Mouse (Mus musculus): ENCODE results near the gene Hist1h2ab. TPM values are rescaled to one million over a fixed set of nuclear protein-coding genes. Genes with fewer than 3 reads are reported as not detected.

The Hist1h2ab gene
- polyA plus RNA-seq, 1 experiment = not detected

DNA sequence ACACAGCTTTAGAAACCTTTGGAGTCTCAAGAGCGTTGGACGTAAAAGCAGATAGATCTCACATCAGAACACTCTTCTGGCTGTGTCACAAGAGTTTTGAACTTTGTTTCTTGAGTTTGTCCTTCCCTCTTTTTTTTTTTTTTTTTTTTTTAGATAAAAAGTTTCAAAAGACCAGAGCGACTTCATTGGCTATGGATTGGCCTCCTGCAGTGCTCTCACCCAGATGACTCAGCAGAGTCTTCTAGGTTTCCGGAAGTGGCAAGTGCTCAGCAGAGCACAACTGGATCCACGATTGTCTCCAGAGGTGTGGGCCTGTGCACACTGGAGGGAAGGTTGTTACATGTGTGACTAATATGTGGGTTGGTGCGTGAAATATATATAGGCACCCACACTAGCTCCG, 27.4 kb downstream of the Hist1h2ab start:
- H3K27ac ChIP-seq (ENCODE audit: insufficient read depth, low read length) = no peak overlapping the region
- no peak for TF ChIP-seq POLR2A (IDR thresholded peaks at IDR 0.05; ENCODE audit: borderline replicate concordance, insufficient read depth, low read length)
- no peak for TF ChIP-seq CTCF (IDR thresholded peaks at IDR 0.05; ENCODE audit: borderline replicate concordance, insufficient read depth, low read depth, low read length)
- no peaks in the 10 kb centered on the region for H3K27me3 ChIP-seq (ENCODE audit: control insufficient read depth, insufficient read depth, low read length)
- H3K4me3 ChIP-seq (replicated peaks; ENCODE audit: insufficient read depth, low read depth, low read length) = no peak overlapping the region
- 95% methylated on average over 7 of the region's 7 CpGs for WGBS
- no peak for DNase-seq
- no peaks in the 10 kb centered on the region for H3K4me1 ChIP-seq (ENCODE audit: control insufficient read depth, insufficient read depth, low read length)

GRCm38 (mm10) chr13:23779025-23779424, 28.1 kb downstream of the Hist1h2ab start:
- Histone ChIP-seq H3K4me1 (ENCODE audit: control insufficient read depth, insufficient read depth, low read length) (no peaks in the 10 kb centered on the region), H3K27ac (ENCODE audit: insufficient read depth, low read length) (no peak overlapping the region), H3K27me3 (ENCODE audit: control insufficient read depth, insufficient read depth, low read length) (no peaks in the 10 kb centered on the region), H3K4me3 (replicated peaks; ENCODE audit: insufficient read depth, low read depth, low read length) (no peak overlapping the region)
- WGBS = 88% methylated on average over 4 of the region's 4 CpGs
- DNase-seq = no peak
- TF ChIP-seq CTCF (IDR thresholded peaks at IDR 0.05; ENCODE audit: borderline replicate concordance, insufficient read depth, low read depth, low read length) (no peak), POLR2A (IDR thresholded peaks at IDR 0.05; ENCODE audit: borderline replicate concordance, insufficient read depth, low read length) (no peak)

- no peak overlapping the region for H3K27ac ChIP-seq (ENCODE audit: insufficient read depth, low read length)
- WGBS = 51% methylated on average over 2 of the region's 2 CpGs
- peak; percentile 29; the same call in 1 of the 2 replicates for TF ChIP-seq CTCF (IDR thresholded peaks at IDR 0.05; ENCODE audit: borderline replicate concordance, insufficient read depth, low read depth, low read length)
- TF ChIP-seq POLR2A (IDR thresholded peaks at IDR 0.05; ENCODE audit: borderline replicate concordance, insufficient read depth, low read length) = no peak
- H3K27me3 ChIP-seq (ENCODE audit: control insufficient read depth, insufficient read depth, low read length) = no peaks in the 10 kb centered on the region
- DNase-seq = peak; percentile 12 to 18
- H3K4me1 ChIP-seq (ENCODE audit: control insufficient read depth, insufficient read depth, low read length) = no peaks in the 10 kb centered on the region
- H3K4me3 ChIP-seq (replicated peaks; ENCODE audit: insufficient read depth, low read depth, low read length) = no peak overlapping the region
These were observed 41.6 kb downstream of the Hist1h2ab start for GRCm38 (mm10) chr13:23792520-23792919.

GRCm38 (mm10) chr13:23799405-23799804, 48.5 kb downstream of the Hist1h2ab start:
- Histone ChIP-seq H3K4me3 (replicated peaks; ENCODE audit: insufficient read depth, low read depth, low read length) (no peak overlapping the region), H3K27me3 (ENCODE audit: control insufficient read depth, insufficient read depth, low read length) (no peaks in the 10 kb centered on the region), H3K4me1 (ENCODE audit: control insufficient read depth, insufficient read depth, low read length) (no peaks in the 10 kb centered on the region), H3K27ac (ENCODE audit: insufficient read depth, low read length) (no peak overlapping the region)
- no peak for TF ChIP-seq POLR2A (IDR thresholded peaks at IDR 0.05; ENCODE audit: borderline replicate concordance, insufficient read depth, low read length)
- no peak for DNase-seq
- 82% methylated on average over 5 of the region's 5 CpGs for WGBS

Other genes with a start within 250 kb of the Hist1h2ab start
- gene Hist1h4h, start 220.1 kb upstream of the Hist1h2ab start, polyA plus RNA-seq (2012; rRNA removed) = 33.0 and 35.8 TPM in 2 replicates
- gene Hist1h2af, start 217.2 kb upstream of the Hist1h2ab start, polyA plus RNA-seq (2012; rRNA removed) = 0.60 and 2.4 TPM in 2 replicates
- 0.29 TPM in 1 of 2 replicates, not detected in the other for gene Hist1h3g, start 215.7 kb upstream of the Hist1h2ab start, polyA plus RNA-seq (2012; rRNA removed)
- 0.33 and 0.34 TPM in 2 replicates for gene Hist1h2bh, start 207.7 kb upstream of the Hist1h2ab start, polyA plus RNA-seq (2012; rRNA removed)
- gene Hist1h3f, start 207.1 kb upstream of the Hist1h2ab start, polyA plus RNA-seq (2012; rRNA removed) = 0.32 and 0.33 TPM in 2 replicates
- gene Hist1h4f, start 199.5 kb upstream of the Hist1h2ab start, polyA plus RNA-seq (2012; rRNA removed) = 4.7 and 7.0 TPM in 2 replicates
- 0.05 and 0.14 TPM in 2 replicates for gene Hist1h1d, start 197.9 kb upstream of the Hist1h2ab start, polyA plus RNA-seq (2012; rRNA removed)
- gene Hist1h3e, start 188.8 kb upstream of the Hist1h2ab start, polyA plus RNA-seq (2012; rRNA removed) = 1.5 and 3.2 TPM in 2 replicates
- 0.33 and 0.60 TPM in 2 replicates for gene Hist1h2ae, start 179.9 kb upstream of the Hist1h2ab start, polyA plus RNA-seq (2012; rRNA removed)
- 7.3 and 9.3 TPM in 2 replicates for gene Hist1h2bg, start 179.7 kb upstream of the Hist1h2ab start, polyA plus RNA-seq (2012; rRNA removed)
- gene Hist1h2bf, start 176.9 kb upstream of the Hist1h2ab start, polyA plus RNA-seq (2012; rRNA removed) = 0.65 and 0.98 TPM in 2 replicates
- gene Hist1h2ad, start 176.7 kb upstream of the Hist1h2ab start, polyA plus RNA-seq (2012; rRNA removed) = 1.2 and 1.9 TPM in 2 replicates
- 2.0 and 2.8 TPM in 2 replicates for gene Hist1h3d, start 175.4 kb upstream of the Hist1h2ab start, polyA plus RNA-seq (2012; rRNA removed)
- gene Hist1h4d, start 169.5 kb upstream of the Hist1h2ab start, polyA plus RNA-seq (2012; rRNA removed) = 5.8 and 8.0 TPM in 2 replicates
- gene Hist1h2be, start 130.0 kb upstream of the Hist1h2ab start, polyA plus RNA-seq (2012; rRNA removed) = 4.2 and 5.5 TPM in 2 replicates
- 4.1 and 6.1 TPM in 2 replicates for gene Hist1h1e, start 128.6 kb upstream of the Hist1h2ab start, polyA plus RNA-seq (2012; rRNA removed)
- 0.85 and 1.1 TPM in 2 replicates for gene Hist1h2ac, start 67.2 kb upstream of the Hist1h2ab start, polyA plus RNA-seq (2012; rRNA removed)
- gene Hist1h2bc, start 66.9 kb upstream of the Hist1h2ab start, polyA plus RNA-seq (2012; rRNA removed) = 109 and 119 TPM in 2 replicates
- not detected in 2 replicates for gene Hist1h1t, start 55.3 kb upstream of the Hist1h2ab start, polyA plus RNA-seq (2012; rRNA removed)
- 5.8 and 9.1 TPM in 2 replicates for gene Hist1h4c, start 52.7 kb upstream of the Hist1h2ab start, polyA plus RNA-seq (2012; rRNA removed)
- 6.2 and 7.1 TPM in 2 replicates for gene Hfe, start 40.3 kb upstream of the Hist1h2ab start, polyA plus RNA-seq (2012; rRNA removed)
- 34.6 and 42.8 TPM in 2 replicates for gene Hist1h1c, start 12.3 kb upstream of the Hist1h2ab start, polyA plus RNA-seq (2012; rRNA removed)
- gene Hist1h3c, start 5.5 kb upstream of the Hist1h2ab start, polyA plus RNA-seq (2012; rRNA removed) = 0.23 and 0.30 TPM in 2 replicates
- 0.56 and 0.97 TPM in 2 replicates for gene Hist1h2bb, start 4.4 kb upstream of the Hist1h2ab start, polyA plus RNA-seq (2012; rRNA removed)
- gene Hist1h3b, start 1.1 kb downstream of the Hist1h2ab start, polyA plus RNA-seq (2012; rRNA removed) = 0.40 TPM in 1 of 2 replicates, not detected in the other
- 4.8 and 5.4 TPM in 2 replicates for gene Hist1h4b, start 5.9 kb downstream of the Hist1h2ab start, polyA plus RNA-seq (2012; rRNA removed)
- 3.5 and 4.7 TPM in 2 replicates for gene Hist1h4a, start 10.1 kb downstream of the Hist1h2ab start, polyA plus RNA-seq (2012; rRNA removed)
- 0.43 and 1.2 TPM in 2 replicates for gene Hist1h3a, start 11.3 kb downstream of the Hist1h2ab start, polyA plus RNA-seq (2012; rRNA removed)
- gene Hist1h1a, start 12.5 kb downstream of the Hist1h2ab start, polyA plus RNA-seq (2012; rRNA removed) = 0.52 TPM in 1 of 2 replicates, not detected in the other
- 0.08 and 0.10 TPM in 2 replicates for gene Trim38, start 18.8 kb downstream of the Hist1h2ab start, polyA plus RNA-seq (2012; rRNA removed)
- gene Slc17a2, start 55.9 kb downstream of the Hist1h2ab start, polyA plus RNA-seq (2012; rRNA removed) = not detected in 2 replicates
- gene Slc17a3, start 88.3 kb downstream of the Hist1h2ab start, polyA plus RNA-seq (2012; rRNA removed) = 0.02 TPM in 1 of 2 replicates, not detected in the other
- not detected in 2 replicates for gene Slc17a1, start 116.6 kb downstream of the Hist1h2ab start, polyA plus RNA-seq (2012; rRNA removed)
- gene Slc17a4, start 163.9 kb downstream of the Hist1h2ab start, polyA plus RNA-seq (2012; rRNA removed) = not detected in 2 replicates
- not detected in 2 replicates for gene Hist1h2ba, start 183.0 kb downstream of the Hist1h2ab start, polyA plus RNA-seq (2012; rRNA removed)
- not detected in 2 replicates for gene Hist1h2aa, start 183.3 kb downstream of the Hist1h2ab start, polyA plus RNA-seq (2012; rRNA removed)
- 0.11 and 0.21 TPM in 2 replicates for gene Scgn, start 240.1 kb downstream of the Hist1h2ab start, polyA plus RNA-seq (2012; rRNA removed)

Data from cerebellum, adult 2 months (tissue).